Mouse (Mus musculus) testis, adult 2 months (tissue): ENCODE results near the gene Gfod1.
A peak's percentile ranks its signal among the peaks of the same experiment; 100 is the strongest.

ENCODE experiments used
- CTCF ChIP-seq: fragments of 200-500 bp; IDR thresholded peaks from 2 replicates; pipeline ENCODE4 v1.5.1; 2012; ENCODE audit warnings: low read depth, mild to moderate bottlenecking, inconsistent platforms, low read length, moderate library complexity; ENCODE audit not compliant: control insufficient read depth, insufficient read depth, insufficient replicate concordance
- POLR2A ChIP-seq: fragments of 200-500 bp; IDR thresholded peaks from 2 replicates; pipeline ENCODE4 v1.6.1; 2012; ENCODE audit warnings: low read depth, mild to moderate bottlenecking, inconsistent platforms, low read length, moderate library complexity; ENCODE audit not compliant: control insufficient read depth

DNA sequence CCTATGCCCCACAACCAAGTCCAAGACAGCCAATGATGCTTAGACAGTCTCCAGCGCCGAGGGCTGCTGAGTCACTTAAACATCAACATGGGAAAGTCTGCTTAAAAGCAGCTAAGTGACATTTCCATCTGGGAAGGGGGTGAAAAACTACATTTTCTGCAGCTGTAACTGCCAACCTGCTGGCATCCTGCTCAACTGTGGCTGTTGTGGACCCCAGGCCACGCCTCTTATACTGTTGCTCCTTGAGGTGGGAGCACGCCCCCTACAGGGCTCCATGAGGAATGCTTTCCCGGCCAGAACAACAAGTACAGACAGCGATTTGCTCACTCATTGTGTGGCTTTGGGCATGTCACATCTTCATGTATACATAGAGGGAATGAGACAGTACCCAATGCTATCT lies 106.8 kb downstream of the Gfod1 start:
- peak; percentile 46; the same call in 1 of the 2 replicates for TF ChIP-seq CTCF
- TF ChIP-seq POLR2A = no peak
